Mouse (Mus musculus) adrenal gland, adult 8-10 months (tissue): ENCODE results near the gene Pld5. TPM values are rescaled to one million over a fixed set of nuclear protein-coding genes. Genes with fewer than 3 reads are reported as not detected.

Source experiments
- DNase-seq: peaks from one replicate; pipeline ENCODE4 v3.0.0; 2022
- total RNA-seq, 4 experiments: library from RNA; stranded (reverse); gene quantifications; 2 replicates each; pipeline ENCODE4 v1.2.4; 2022

The Pld5 gene
- total RNA-seq, 4 experiments from 2014 or later, result 0.49 to 1.7 (median 0.85) TPM

- no peak for DNase-seq
These were observed 331.9 kb downstream of the Pld5 start for GRCm38 (mm10) chr1:175943168-175943567.

- no peak for DNase-seq
These were observed 336.4 kb downstream of the Pld5 start for GRCm38 (mm10) chr1:175938731-175939130.

DNA sequence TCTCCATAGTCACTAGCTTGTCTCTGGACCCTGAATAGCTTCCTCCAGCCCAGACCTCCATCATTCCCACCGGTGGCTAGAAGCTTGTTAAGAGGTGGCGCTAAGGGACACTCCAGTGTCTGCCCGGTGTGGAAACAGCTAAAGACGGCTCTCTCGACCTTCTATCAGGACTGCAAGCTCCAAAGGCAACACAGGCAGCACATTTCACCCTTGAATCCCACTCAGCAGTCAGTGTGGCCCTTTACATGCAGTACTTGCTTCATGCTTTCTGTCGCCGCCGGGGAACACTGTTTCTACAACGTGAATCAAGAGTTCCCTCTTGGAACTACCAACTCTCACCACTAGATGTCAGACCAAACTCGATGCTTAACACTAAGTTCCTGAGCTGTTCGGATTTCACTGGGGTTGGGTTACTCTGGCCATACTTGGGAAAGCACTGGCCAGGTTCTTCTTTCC is 338.8 kb downstream of the Pld5 start:
- peak; percentile 10 for DNase-seq

DNA sequence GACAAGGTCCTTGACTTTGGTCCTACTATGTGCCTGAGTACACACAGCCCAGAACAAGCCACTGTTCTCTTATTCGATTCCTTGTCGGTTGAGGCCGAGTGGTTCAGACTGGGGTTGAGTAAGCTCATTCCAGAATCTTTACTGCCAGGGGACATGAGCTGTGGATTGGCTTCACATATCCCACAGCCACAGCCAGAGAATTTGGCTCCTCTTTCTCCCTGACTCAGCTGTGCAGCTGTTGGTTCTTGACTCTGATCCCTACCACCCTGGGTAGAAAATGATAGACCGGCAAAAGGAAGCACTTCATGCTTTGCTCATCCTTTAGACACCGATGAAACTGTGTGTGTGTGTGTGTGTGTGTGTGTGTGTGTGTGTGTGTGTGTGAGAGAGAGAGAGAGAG is 343.7 kb downstream of the Pld5 start:
- no peak for DNase-seq

DNA sequence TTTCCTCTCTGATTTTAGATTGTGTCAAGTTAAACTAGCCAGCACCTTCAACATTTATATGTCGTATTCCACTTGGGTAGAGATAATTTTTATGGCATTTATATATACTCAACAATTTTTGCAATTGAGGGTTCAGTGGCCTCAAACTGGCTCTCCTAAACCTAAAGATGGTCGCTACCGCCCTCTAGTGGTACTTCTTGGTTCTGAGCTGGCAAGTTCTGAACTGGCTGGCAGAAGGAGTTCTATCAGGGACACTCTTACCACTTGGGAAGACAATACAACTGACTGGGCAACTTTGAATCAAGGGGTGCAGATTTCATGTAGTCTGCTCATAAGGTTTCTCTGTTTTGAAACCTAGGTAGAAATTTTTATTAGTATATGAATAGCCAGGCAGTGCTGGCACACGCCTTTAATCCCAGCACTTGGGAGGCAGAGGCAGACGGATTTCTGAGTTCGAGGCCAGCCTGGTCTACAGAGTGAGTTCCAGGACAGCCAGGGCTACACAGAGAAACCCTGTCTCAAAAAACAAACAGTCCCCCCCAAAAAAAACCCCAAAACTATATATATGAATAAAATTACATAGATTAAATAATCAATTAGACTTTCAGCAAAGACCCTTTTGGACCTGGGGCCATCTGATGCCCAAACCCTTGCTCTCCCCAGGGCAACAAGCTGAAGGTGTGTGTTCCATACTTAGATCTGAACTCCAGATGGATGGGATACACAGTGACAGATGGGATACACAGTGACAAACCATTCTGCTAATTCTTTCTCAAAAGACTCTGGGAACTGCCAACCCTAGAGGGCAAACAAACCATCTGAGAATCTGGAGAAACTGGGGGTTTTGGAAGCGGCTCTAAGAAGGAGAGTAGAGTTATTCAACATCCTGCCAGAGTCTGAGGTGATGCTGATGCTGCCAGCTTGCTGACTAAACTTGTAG is 351.0 kb downstream of the Pld5 start:
- DNase-seq, result peak; percentile 37

DNA sequence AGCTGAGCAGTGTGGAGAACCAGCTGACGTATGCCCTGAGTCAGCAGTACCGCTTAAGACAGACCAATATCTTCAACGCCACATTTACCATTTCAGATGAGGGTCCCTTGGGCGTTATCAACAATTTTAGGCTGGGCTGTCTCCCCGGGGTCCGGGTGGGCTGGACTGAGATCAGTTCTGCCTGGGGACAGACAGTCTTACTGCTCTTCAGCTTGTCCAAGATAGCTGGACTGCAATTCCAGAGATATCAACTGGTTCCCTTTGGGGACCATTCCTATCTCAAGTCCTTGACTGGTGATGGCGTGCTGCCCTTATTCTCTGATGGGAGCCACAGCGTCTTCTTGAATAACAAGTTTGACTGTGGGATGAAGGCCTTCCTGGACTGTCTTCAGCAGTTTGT is 354.0 kb downstream of the Pld5 start:
- no peak for DNase-seq

GRCm38 (mm10) chr1:175920029-175920428 is 355.1 kb downstream of the Pld5 start, which contains the start of gene Gm38100:
Gene Gm38100 (plus strand): TSS chr1:175920329.
- no peak for DNase-seq

GRCm38 (mm10) chr1:175913728-175914303 is 361.3 kb downstream of the Pld5 start:
- DNase-seq, result no peak
